Mouse (Mus musculus) stomach, postnatal 0 days (tissue): Measurements from ENCODE around the gene Tbc1d10a. TPM values are rescaled to one million over a fixed set of nuclear protein-coding genes. Genes with fewer than 3 reads are reported as not detected.

Source experiments
- ATAC-seq: fragments of 200-750 bp; cut with Nextera tagmentation; 2 replicates; pipeline ENCODE4 v1.8.0; 2017; ENCODE audit not compliant: low FRiP score, low TSS enrichment
- DNase-seq: peaks from one replicate; pipeline ENCODE4 v3.0.0-alpha.2; 2016; ENCODE audit warnings: low spot score
- H3K27ac ChIP-seq: fragments of 300-500 bp; sonication (generic); replicated peaks from 2 replicates; pipeline ENCODE4 v1.5.1; 2014; ENCODE audit warnings: mild to moderate bottlenecking, control low read depth
- H3K27me3 ChIP-seq: fragments of 300-500 bp; sonication (generic); 2 replicates; pipeline ENCODE4 v1.6.1; 2014; ENCODE audit warnings: low read length; ENCODE audit not compliant: control insufficient read depth, insufficient read depth
- H3K36me3 ChIP-seq: fragments of 300-500 bp; sonication (generic); 2 replicates; pipeline ENCODE4 v1.6.1; 2014; ENCODE audit warnings: low read length, mixed read lengths; ENCODE audit not compliant: control insufficient read depth, insufficient read depth
- H3K4me1 ChIP-seq: fragments of 300-500 bp; sonication (generic); replicated peaks from 2 replicates; pipeline ENCODE4 v1.6.1; 2014; ENCODE audit warnings: antibody characterized with exemption; ENCODE audit not compliant: control insufficient read depth, insufficient read depth
- H3K4me2 ChIP-seq: fragments of 300-500 bp; sonication (generic); replicated peaks from 2 replicates; pipeline ENCODE4 v1.6.1; 2014; ENCODE audit warnings: low read depth, mild to moderate bottlenecking, control low read depth, moderate library complexity
- H3K4me3 ChIP-seq: fragments of 300-500 bp; sonication (generic); 2 replicates; pipeline ENCODE4 v1.5.1; 2014; ENCODE audit warnings: low read depth, low read length, control low read depth
- H3K9ac ChIP-seq: fragments of 300-500 bp; sonication (generic); 2 replicates; pipeline ENCODE4 v1.6.1; 2014; ENCODE audit warnings: mild to moderate bottlenecking, low read length, control low read depth, mixed read lengths
- H3K9me3 ChIP-seq: fragments of 300-500 bp; sonication (generic); 2 replicates; pipeline ENCODE4 v1.6.1; 2016; ENCODE audit warnings: low read length; ENCODE audit not compliant: control insufficient read depth
- CTCF ChIP-seq: IDR thresholded peaks from 2 replicates; pipeline ENCODE4 v1.5.1; 2016; ENCODE audit warnings: antibody characterized with exemption, low read depth, mild to moderate bottlenecking, moderate library complexity
- EP300 ChIP-seq: optimal IDR thresholded peaks from 2 replicates; pipeline ENCODE3; 2016; ENCODE audit warnings: antibody characterized with exemption
- WGBS: fragments of 180-500 bp; shearing (Covaris S2); extraction: QIAGEN DNeasy Blood & Tissue Kit; methylation state at CpG from one replicate; pipeline ENCODE4 v1.1.7; 2014; 5-methylcytosine and 5-hydroxymethylcytosine counted together
- polyA plus RNA-seq: library from polyadenylated mRNA; unstranded; fragments of >200 nt; fragmentation: Nextera tagmentation; extraction: Ambion mirVana; gene quantifications from 2 replicates; pipeline ENCODE4 v1.2.1, GENCODE M21; 2015

Gene Tbc1d10a
- polyA plus RNA-seq, 1 experiment from 2014 or later, result 35.1 TPM

- no peaks in the 10 kb centered on the region for H3K27me3 ChIP-seq
- H3K27ac ChIP-seq, result no peak overlapping the region
- no peak overlapping the region for H3K4me3 ChIP-seq
- ATAC-seq (no peak), DNase-seq (no peak)
- TF ChIP-seq CTCF, result no peak
- no peak for TF ChIP-seq EP300
- no peaks in the 10 kb centered on the region for H3K4me1 ChIP-seq
- no peaks in the 10 kb centered on the region for H3K36me3 ChIP-seq
- no peak overlapping the region for H3K4me2 ChIP-seq
- peaks cover 4% of the 10 kb centered on the region; the same call in 1 of the 2 replicates for H3K9me3 ChIP-seq
- WGBS, result 87% methylated on average over 6 of the region's 6 CpGs
- no peak overlapping the region for H3K9ac ChIP-seq
Measured at GRCm38 (mm10) chr11:4235052-4235655, 48.6 kb downstream of the Tbc1d10a start.

DNA sequence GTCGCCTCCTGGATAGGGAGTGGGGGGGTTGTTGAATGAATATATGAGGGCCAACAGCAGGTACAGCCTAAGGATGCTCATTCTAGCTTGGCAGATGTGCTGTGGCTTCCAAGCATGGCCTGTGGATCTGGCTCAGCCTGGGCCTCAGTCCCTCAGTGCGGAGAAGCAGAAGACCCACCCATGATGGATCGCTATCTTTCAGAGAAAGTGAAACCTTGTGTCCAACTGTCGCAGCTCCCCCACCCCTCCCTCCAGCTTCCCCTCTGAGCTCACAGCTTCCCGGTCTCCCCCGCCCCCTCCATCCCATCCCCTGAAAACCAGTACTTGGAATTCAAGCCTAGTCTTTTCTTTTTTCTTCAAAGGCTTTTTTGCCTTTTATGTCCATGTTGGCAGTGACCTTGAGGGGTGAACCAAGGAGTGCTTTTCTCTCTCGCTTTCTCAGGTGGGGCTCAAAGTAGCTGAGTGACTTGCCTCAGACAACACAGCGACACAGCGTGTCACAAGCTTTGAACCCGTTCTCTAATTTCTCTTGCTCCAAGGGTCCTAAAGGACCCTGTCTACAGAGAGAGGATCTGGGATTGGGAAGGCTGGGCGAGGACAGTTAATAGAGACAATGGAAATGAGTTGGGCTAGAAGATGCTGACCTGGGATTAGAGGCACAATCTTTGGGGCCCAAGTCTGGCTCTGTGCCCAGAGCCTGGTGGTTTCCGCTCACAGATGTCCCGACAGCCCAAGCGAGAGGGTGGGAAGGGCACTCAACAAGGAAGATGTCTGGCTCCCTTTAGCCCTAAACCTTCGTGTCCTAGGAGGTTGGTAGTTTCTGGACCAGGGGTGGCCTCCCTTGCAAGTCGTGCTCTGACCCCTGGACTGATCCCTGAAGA is 49.3 kb downstream of the Tbc1d10a start, which contains the start of gene Osm:
Gene Osm, plus strand, starts transcription at position 756 of the 881 bp plus-strand sequence.
- H3K27ac ChIP-seq, result no peak within 1 kb of the TSS
- H3K4me2 ChIP-seq, result no peak within 1 kb of the TSS
- H3K4me1 ChIP-seq, result no peaks in the 10 kb centered on the region
- DNase-seq, result no peak
- WGBS, result 60% methylated on average over 16 of the region's 16 CpGs
- H3K36me3 ChIP-seq, result no peaks in the 10 kb centered on the region
- H3K27me3 ChIP-seq, result no peaks in the 10 kb centered on the region
- H3K4me3 ChIP-seq, result no peak within 1 kb of the TSS
- TF ChIP-seq EP300, result no peak
- TF ChIP-seq CTCF, result no peak
- peaks cover 4% of the 10 kb centered on the region; the same call in 1 of the 2 replicates for H3K9me3 ChIP-seq
- ATAC-seq, result no peak
- H3K9ac ChIP-seq, result no peak within 1 kb of the TSS

GRCm38 (mm10) chr11:4236546-4237067 is 50.0 kb downstream of the Tbc1d10a start:
- 87% methylated on average over 20 of the region's 21 CpGs for WGBS
- Histone ChIP-seq H3K36me3 (no peaks in the 10 kb centered on the region), H3K4me1 (no peaks in the 10 kb centered on the region), H3K4me2 (no peak overlapping the region), H3K27ac (no peak overlapping the region), H3K4me3 (no peak overlapping the region), H3K9me3 (peaks cover 4% of the 10 kb centered on the region; the same call in 1 of the 2 replicates), H3K27me3 (no peaks in the 10 kb centered on the region), H3K9ac (no peak overlapping the region)
- ATAC-seq (no peak), DNase-seq (no peak)
- TF ChIP-seq EP300 (no peak), CTCF (no peak)

DNA sequence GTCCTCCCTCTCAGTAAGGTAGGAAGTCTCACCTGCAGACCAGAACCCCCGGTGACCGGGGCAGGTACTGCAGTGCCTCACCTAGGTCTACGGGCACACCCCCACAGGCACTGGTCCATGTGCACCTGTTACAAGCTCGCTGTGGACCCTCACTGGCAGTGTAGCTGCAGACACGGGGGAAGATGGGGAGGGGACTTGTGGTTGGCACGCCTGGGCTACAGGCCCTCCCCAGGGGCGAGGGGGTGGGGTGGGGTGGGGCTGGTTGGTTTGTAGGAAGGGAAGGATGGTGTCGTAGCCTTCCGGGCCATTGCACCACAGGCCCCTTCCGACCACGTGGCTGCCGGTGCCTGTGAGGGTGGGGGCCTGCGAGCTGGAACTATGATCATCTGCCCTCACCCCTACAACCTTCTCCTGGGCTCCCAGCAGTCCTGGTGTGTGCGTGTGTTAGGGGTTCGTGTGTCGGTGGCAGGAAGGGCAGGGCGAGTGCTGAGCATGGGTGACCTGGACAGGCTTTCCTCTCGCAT is 50.9 kb downstream of the Tbc1d10a start:
- no peak for TF ChIP-seq EP300
- TF ChIP-seq CTCF, result peak; percentile 8; the same call in 1 of the 2 replicates
- no peaks in the 10 kb centered on the region for H3K27me3 ChIP-seq
- H3K9ac ChIP-seq, result no peak overlapping the region
- H3K4me1 ChIP-seq, result no peaks in the 10 kb centered on the region
- H3K9me3 ChIP-seq, result peaks cover 4% of the 10 kb centered on the region; the same call in 1 of the 2 replicates
- H3K4me3 ChIP-seq, result no peak overlapping the region
- DNase-seq, result no peak
- H3K4me2 ChIP-seq, result no peak overlapping the region
- no peaks in the 10 kb centered on the region for H3K36me3 ChIP-seq
- peak; percentile 47; the same call in 1 of the 2 replicates for ATAC-seq
- H3K27ac ChIP-seq, result no peak overlapping the region
- 75% methylated on average over 18 of the region's 18 CpGs for WGBS

GRCm38 (mm10) chr11:4238167-4238566 is 51.6 kb downstream of the Tbc1d10a start:
- H3K36me3 ChIP-seq, result no peaks in the 10 kb centered on the region
- peaks cover 4% of the 10 kb centered on the region; the same call in 1 of the 2 replicates for H3K9me3 ChIP-seq
- WGBS, result 86% methylated on average over 6 of the region's 6 CpGs
- no peak overlapping the region for H3K4me3 ChIP-seq
- H3K27me3 ChIP-seq, result no peaks in the 10 kb centered on the region
- no peak for TF ChIP-seq EP300
- no peak for TF ChIP-seq CTCF
- no peak overlapping the region for H3K4me2 ChIP-seq
- DNase-seq (no peak), ATAC-seq (no peak)
- H3K27ac ChIP-seq, result no peak overlapping the region
- H3K4me1 ChIP-seq, result no peaks in the 10 kb centered on the region
- H3K9ac ChIP-seq, result no peak overlapping the region
